Mouse (Mus musculus): ENCODE data around the gene Adamtsl5.

GRCm38 (mm10) chr10:80313627-80314201 lies 34.5 kb downstream of the Adamtsl5 start:
- TF ChIP-seq POLR2A (IDR thresholded peaks at IDR 0.05; ENCODE audit: extremely low read depth, insufficient read depth, low read length) (no peak), CTCF (IDR thresholded peaks at IDR 0.05; ENCODE audit: low read depth, low read length) (no peak)
